Mouse (Mus musculus) spleen, adult 2 months (tissue): Measurements from ENCODE around the gene Hspa1l. TPM values are rescaled to one million over a fixed set of nuclear protein-coding genes. Genes with fewer than 3 reads are reported as not detected.
A peak's percentile ranks its signal among the peaks of the same experiment; 100 is the strongest.
"Not testable (repeated sequence)": the region's sequence is repeated elsewhere in the genome, so short reads cannot be mapped to it uniquely, and the experiment has no call there.

Experiments
- DNase-seq, 2 experiments: peaks; one replicate each; pipeline versions ENCODE4 v3.0.0 to v3.0.0-alpha.2; 2012 to 2021; ENCODE audit warnings: low spot score in 2 of 2, low read depth in 1 of 2
- H3K27ac ChIP-seq: fragments of 200-500 bp; 2 replicates; pipeline ENCODE4 v1.5.1; 2012; ENCODE audit warnings: low read length, inconsistent platforms; ENCODE audit not compliant: insufficient read depth
- H3K27me3 ChIP-seq: fragments of 200-500 bp; 2 replicates; pipeline ENCODE4 v1.6.1; 2012; ENCODE audit warnings: mild to moderate bottlenecking, moderate library complexity, low read length, inconsistent platforms; ENCODE audit not compliant: control insufficient read depth, insufficient read depth
- H3K36me3 ChIP-seq: fragments of 200-500 bp; 2 replicates; pipeline ENCODE4 v1.6.1; 2012; ENCODE audit warnings: mild to moderate bottlenecking, low read length, inconsistent platforms; ENCODE audit not compliant: control insufficient read depth, insufficient read depth
- H3K4me1 ChIP-seq: fragments of 200-500 bp; 2 replicates; pipeline ENCODE4 v1.6.1; 2011; ENCODE audit warnings: inconsistent platforms; ENCODE audit not compliant: control insufficient read depth, insufficient read depth, insufficient read length
- H3K4me3 ChIP-seq: fragments of 200-500 bp; 2 replicates; pipeline ENCODE4 v1.5.1; 2011; ENCODE audit warnings: mild to moderate bottlenecking, inconsistent platforms; ENCODE audit not compliant: insufficient read depth, insufficient read length; ENCODE audit errors: extremely low read depth
- CTCF ChIP-seq: fragments of 200-500 bp; IDR thresholded peaks from 2 replicates; pipeline ENCODE4 v1.5.1; 2011; ENCODE audit warnings: mild to moderate bottlenecking, inconsistent platforms; ENCODE audit not compliant: insufficient read depth, insufficient read length, insufficient replicate concordance; ENCODE audit errors: extremely low read depth
- POLR2A ChIP-seq: fragments of 200-500 bp; IDR thresholded peaks from 2 replicates; pipeline ENCODE4 v1.6.1; 2011; ENCODE audit warnings: low read depth, low read length, inconsistent platforms
- WGBS: fragments of 180-500 bp; shearing (Covaris S2); methylation state at CpG from one replicate; pipeline ENCODE4 v1.1.7; 2018; 5-methylcytosine and 5-hydroxymethylcytosine counted together
- polyA plus RNA-seq: library from polyadenylated mRNA; depleted of rRNA; stranded (reverse); fragments of >200 nt; gene quantifications from 2 replicates; pipeline ENCODE4 v1.2.3, GENCODE M21; 2012

The Hspa1l gene
- polyA plus RNA-seq, 1 experiment = 0.06 TPM

DNA sequence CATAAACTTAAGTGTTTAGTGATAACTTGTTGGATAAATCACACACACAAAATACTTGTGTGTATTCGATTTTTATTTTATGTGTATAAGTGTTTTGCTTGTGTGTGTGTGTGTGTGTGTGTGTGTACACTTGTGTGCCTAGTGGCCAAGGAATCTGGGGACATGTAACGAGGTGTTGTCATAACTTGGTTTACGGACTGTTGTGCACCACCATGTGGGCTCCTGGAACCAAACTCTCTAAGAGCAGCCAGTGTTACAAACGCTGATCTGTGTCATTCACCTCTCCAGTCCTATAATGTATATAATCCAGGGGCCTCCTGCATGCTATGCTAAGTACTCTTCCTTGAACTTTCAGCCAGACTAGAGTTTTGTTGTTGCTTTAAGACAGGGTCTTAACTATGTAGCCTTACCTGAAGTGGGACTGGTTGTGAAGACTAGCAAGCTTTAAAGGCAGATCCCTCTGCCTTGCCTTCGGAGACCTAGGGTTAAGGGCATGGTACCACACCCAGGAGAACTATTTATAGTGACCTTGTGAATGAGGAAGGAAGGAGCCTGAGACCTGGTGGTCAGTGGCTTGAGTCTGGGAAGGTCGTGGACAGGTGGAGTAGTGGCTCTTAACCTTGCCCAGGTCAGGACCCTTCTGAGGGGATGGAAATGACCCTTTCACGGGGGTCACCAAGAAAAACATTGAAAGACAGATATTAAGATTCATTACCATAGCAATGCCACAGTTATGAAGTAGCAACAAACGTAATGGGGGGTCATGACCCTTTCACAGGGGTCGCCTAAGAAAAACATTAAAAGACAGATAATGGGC is 30.7 kb downstream of the Hspa1l start:
- peaks cover 29% of the 10 kb centered on the region for H3K36me3 ChIP-seq

GRCm38 (mm10) chr17:35004075-35004717 is 31.7 kb downstream of the Hspa1l start:
- TF ChIP-seq CTCF (no peak), POLR2A (no peak)
- no peak overlapping the region for H3K4me3 ChIP-seq
- H3K27ac ChIP-seq = no peak overlapping the region
- no peak for DNase-seq
- no peaks in the 10 kb centered on the region for H3K4me1 ChIP-seq
- H3K27me3 ChIP-seq = no peaks in the 10 kb centered on the region
- peaks cover 30% of the 10 kb centered on the region for H3K36me3 ChIP-seq
- 96% methylated on average over 17 of the region's 17 CpGs for WGBS

More for the DNA sequence above, 30.7 kb downstream of the Hspa1l start:
- TF ChIP-seq POLR2A (no peak), CTCF (no peak)
- peak overlapping the region; percentile 100 for H3K27ac ChIP-seq
- no peak for DNase-seq
- H3K4me3 ChIP-seq = peak overlapping the region; percentile 18
- WGBS = 38% methylated on average over 9 of the region's 9 CpGs
- no peaks in the 10 kb centered on the region for H3K27me3 ChIP-seq
- no peaks in the 10 kb centered on the region for H3K4me1 ChIP-seq

DNA sequence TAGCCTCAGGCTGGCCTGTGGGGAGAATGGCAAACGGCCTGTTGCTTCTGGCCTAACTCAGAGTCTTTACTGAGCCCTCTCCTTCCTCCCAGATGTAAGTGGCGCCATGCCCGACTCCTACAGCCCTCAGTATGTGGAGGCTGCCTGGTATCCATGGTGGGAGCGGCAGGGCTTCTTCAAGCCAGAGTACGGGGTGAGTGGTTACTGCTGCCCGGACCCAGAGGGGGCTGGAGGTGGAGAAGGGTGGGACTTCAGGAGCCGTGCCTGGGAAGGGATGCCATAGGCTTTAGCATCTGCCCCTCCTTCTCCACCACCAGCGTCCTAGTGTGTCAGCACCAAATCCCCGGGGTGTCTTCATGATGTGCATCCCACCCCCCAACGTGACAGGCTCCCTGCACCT is 32.7 kb downstream of the Hspa1l start:
- WGBS = 93% methylated on average over 10 of the region's 10 CpGs
- DNase-seq = no peak
- H3K4me3 ChIP-seq = no peak overlapping the region
- peaks cover 32% of the 10 kb centered on the region for H3K36me3 ChIP-seq
- H3K27ac ChIP-seq = no peak overlapping the region
- H3K27me3 ChIP-seq = no peaks in the 10 kb centered on the region
- no peaks in the 10 kb centered on the region for H3K4me1 ChIP-seq
- TF ChIP-seq POLR2A (no peak), CTCF (no peak)

- not testable (repeated sequence) for H3K27ac ChIP-seq, H3K4me1 ChIP-seq, H3K27me3 ChIP-seq, H3K4me3 ChIP-seq, DNase-seq
- WGBS = 93% methylated on average over 4 of the region's 5 CpGs
- peaks cover 39% of the 10 kb centered on the region for H3K36me3 ChIP-seq
These were observed 33.4 kb downstream of the Hspa1l start for GRCm38 (mm10) chr17:35005902-35006301.

DNA sequence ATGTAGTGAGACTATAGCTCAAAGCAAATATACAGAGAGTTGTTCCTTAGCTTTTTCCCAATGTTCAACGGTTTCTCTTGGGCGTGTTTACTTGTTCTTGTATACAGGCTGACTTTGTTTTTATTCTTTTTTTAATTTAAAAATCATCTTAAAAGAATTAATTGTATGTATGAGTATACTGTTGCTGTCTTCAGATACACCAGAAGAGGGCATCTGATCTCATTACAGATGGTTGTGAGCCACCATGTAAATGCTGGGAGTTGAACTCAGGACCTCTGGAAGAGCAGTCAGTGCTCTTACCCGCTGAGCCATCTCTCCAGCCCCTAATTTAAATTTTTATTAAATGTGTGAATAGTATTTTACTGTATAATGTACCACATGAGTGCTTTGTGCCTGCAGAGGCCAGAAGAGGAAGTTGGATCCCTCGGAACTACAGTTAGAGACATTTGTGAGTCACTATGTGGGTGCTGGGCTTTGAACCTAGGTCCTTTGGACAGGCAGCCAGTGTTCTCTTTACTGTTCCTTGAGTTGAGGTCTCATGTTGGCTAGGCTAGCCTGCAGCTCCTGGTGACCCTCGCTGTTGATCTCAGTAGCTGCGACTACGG is 35.0 kb downstream of the Hspa1l start:
- H3K27ac ChIP-seq = no peak overlapping the region
- H3K27me3 ChIP-seq = no peaks in the 10 kb centered on the region
- H3K36me3 ChIP-seq = peaks cover 55% of the 10 kb centered on the region
- no peak for DNase-seq
- TF ChIP-seq CTCF = no peak
- TF ChIP-seq POLR2A = no peak
- WGBS = 90% methylated on average over 7 of the region's 7 CpGs
- H3K4me3 ChIP-seq = no peak overlapping the region
- H3K4me1 ChIP-seq = no peaks in the 10 kb centered on the region

GRCm38 (mm10) chr17:35009586-35009985 is 37.1 kb downstream of the Hspa1l start:
- Histone ChIP-seq H3K4me3 (no peak overlapping the region), H3K36me3 (peaks cover 69% of the 10 kb centered on the region), H3K4me1 (no peaks in the 10 kb centered on the region), H3K27me3 (no peaks in the 10 kb centered on the region), H3K27ac (no peak overlapping the region)
- WGBS = 94% methylated on average over 7 of the region's 7 CpGs
- no peak for DNase-seq
- TF ChIP-seq POLR2A = no peak
- no peak for TF ChIP-seq CTCF

- Histone ChIP-seq H3K27me3 (no peaks in the 10 kb centered on the region), H3K27ac (no peak overlapping the region), H3K36me3 (peaks cover 74% of the 10 kb centered on the region), H3K4me1 (peaks cover 6% of the 10 kb centered on the region), H3K4me3 (no peak overlapping the region)
- TF ChIP-seq POLR2A = no peak
- TF ChIP-seq CTCF = no peak
- 99% methylated on average over 8 of the region's 8 CpGs for WGBS
- no peak for DNase-seq
These were observed 38.9 kb downstream of the Hspa1l start for GRCm38 (mm10) chr17:35011440-35011839.
